12 mouse cellular contexts compared by ENCODE assay signal in the genomic region with DNA sequence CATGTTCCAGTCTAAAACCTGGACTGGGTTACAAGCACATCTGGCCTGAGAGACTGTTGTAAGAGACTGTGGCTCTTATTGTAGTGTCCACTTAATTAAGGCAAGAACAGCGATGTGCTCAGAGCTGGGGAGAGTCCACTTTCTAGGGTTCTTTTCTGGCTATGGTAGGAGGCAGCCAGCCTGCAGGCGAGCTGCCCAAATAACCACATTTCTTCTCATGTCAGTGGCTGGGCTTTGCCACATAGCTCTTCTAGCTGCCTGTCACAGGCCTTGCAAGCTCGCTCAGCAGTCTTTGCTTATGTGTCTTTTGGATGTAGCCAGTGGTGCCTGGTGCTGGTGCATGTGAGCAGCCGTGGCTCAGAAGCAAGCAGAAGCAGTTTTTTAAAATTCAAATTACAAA.
"Had no signal": no experiment of that assay in that cellular context is flagged by ENCODE, and none has a peak within 500 bp of the region (broad histone marks: within the 10 kb centered on the region; RNA-seq: fewer than 3 reads in every experiment).

No protein-coding gene starts in this region.

- H3K27ac ChIP-seq: layer of hippocampus, adult 2 months; liver, embryonic 13.5 days; lung, embryonic 15.5 days; midbrain, embryonic 13.5 days; neural tube, embryonic 15.5 days; stomach, postnatal 0 days had no signal

- ATAC-seq: liver, postnatal 0 days; midbrain, embryonic 13.5 days had no signal

- H3K36me3 ChIP-seq: liver, embryonic 13.5 days; lung, embryonic 15.5 days; midbrain, embryonic 13.5 days; neural tube, embryonic 15.5 days had no signal

- H3K4me2 ChIP-seq: liver, embryonic 13.5 days; lung, embryonic 15.5 days; midbrain, embryonic 13.5 days; neural tube, embryonic 15.5 days had no signal

- H3K4me3 ChIP-seq: layer of hippocampus, adult 2 months; liver, embryonic 13.5 days; lung, embryonic 15.5 days; midbrain, embryonic 13.5 days; neural tube, embryonic 15.5 days had no signal

- H3K9me3 ChIP-seq: liver, embryonic 13.5 days; lung, embryonic 15.5 days; midbrain, embryonic 13.5 days; neural tube, embryonic 15.5 days had no signal

- H3K9ac ChIP-seq: liver, embryonic 13.5 days; liver, postnatal 0 days; lung, embryonic 15.5 days; midbrain, embryonic 13.5 days; neural tube, embryonic 15.5 days had no signal

- DNase-seq: kidney, postnatal 10 days; kidney, postnatal 4 days; left cerebral cortex, postnatal 4 days; liver, embryonic 13.5 days; liver, postnatal 0 days; right cerebral cortex, adult 18-20 months; thymus, postnatal 4 days had no signal

- H3K27me3 ChIP-seq: midbrain, embryonic 13.5 days; neural tube, embryonic 15.5 days had no signal
